Mouse (Mus musculus) activated CD4-positive, CD25-positive, alpha-beta regulatory T cell, adult 4 months (primary cell): ENCODE measurements around the gene Foxo3. TPM values are rescaled to one million over a fixed set of nuclear protein-coding genes. Genes with fewer than 3 reads are reported as not detected.

Experiments
- ATAC-seq: one replicate; pipeline ENCODE4 v1.8.0; 2017
- polyA plus RNA-seq, 2 experiments: library from polyadenylated mRNA; unstranded; fragments of 100-300 nt; shearing (Covaris generic); gene quantifications; one replicate each; pipeline ENCODE4 v1.2.1; 2017

Gene Foxo3
- polyA plus RNA-seq, 2 experiments from 2014 or later = 8.6 to 9.4 TPM

- ATAC-seq = no peak
Observed at GRCm38 (mm10) chr10:42177771-42178674, 98.5 kb downstream of the Foxo3 start.

- no peak for ATAC-seq
Observed at GRCm38 (mm10) chr10:42174283-42174682, 102.3 kb downstream of the Foxo3 start.

- no peak for ATAC-seq
Observed at GRCm38 (mm10) chr10:42173839-42174238, 102.7 kb downstream of the Foxo3 start.

- ATAC-seq = no peak
Observed at GRCm38 (mm10) chr10:42170889-42171347, 105.6 kb downstream of the Foxo3 start.

GRCm38 (mm10) chr10:42170201-42170600 is 106.4 kb downstream of the Foxo3 start:
- no peak for ATAC-seq

- ATAC-seq = no peak
Observed at GRCm38 (mm10) chr10:42154727-42155126, 121.8 kb downstream of the Foxo3 start.

GRCm38 (mm10) chr10:42152426-42153205 is 123.9 kb downstream of the Foxo3 start:
- no peak for ATAC-seq

GRCm38 (mm10) chr10:42149767-42150166 is 126.8 kb downstream of the Foxo3 start:
- no peak for ATAC-seq

- ATAC-seq = no peak
Observed at GRCm38 (mm10) chr10:42148326-42148725, 128.2 kb downstream of the Foxo3 start.

GRCm38 (mm10) chr10:42145221-42145620 is 131.3 kb downstream of the Foxo3 start:
- no peak for ATAC-seq

- ATAC-seq = no peak
Observed at GRCm38 (mm10) chr10:42144788-42145187, 131.8 kb downstream of the Foxo3 start.

GRCm38 (mm10) chr10:42144176-42144575 is 132.4 kb downstream of the Foxo3 start:
- no peak for ATAC-seq

- no peak for ATAC-seq
Observed at GRCm38 (mm10) chr10:42142791-42143190, 133.8 kb downstream of the Foxo3 start.

- no peak for ATAC-seq
Observed at GRCm38 (mm10) chr10:42142081-42142480, 134.5 kb downstream of the Foxo3 start.

- no peak for ATAC-seq
Observed at GRCm38 (mm10) chr10:42139749-42140148, 136.8 kb downstream of the Foxo3 start.

- no peak for ATAC-seq
Observed at GRCm38 (mm10) chr10:42134759-42135702, 141.5 kb downstream of the Foxo3 start.

Other genes with a start within 250 kb of the Foxo3 start
- 1 to 10 TPM; 2.9 to 5.2 TPM for gene Afg1l, start 201.8 kb upstream of the Foxo3 start, polyA plus RNA-seq
- 100 to 1,000 TPM; 215 to 235 TPM for gene Snx3, start 225.3 kb upstream of the Foxo3 start, polyA plus RNA-seq